Mouse (Mus musculus): ENCODE data around the gene Frem2. TPM values are rescaled to one million over a fixed set of nuclear protein-coding genes. Genes with fewer than 3 reads are reported as not detected.

The Frem2 gene
- polyA plus RNA-seq (2015; fragmentation: Illumina TruSeq; extraction: RNeasy Lipid Tissue Mini Kit (QIAGEN cat#74804); ENCODE audit: insufficient read depth, low read depth, low replicate concordance), result 0.06 TPM

DNA sequence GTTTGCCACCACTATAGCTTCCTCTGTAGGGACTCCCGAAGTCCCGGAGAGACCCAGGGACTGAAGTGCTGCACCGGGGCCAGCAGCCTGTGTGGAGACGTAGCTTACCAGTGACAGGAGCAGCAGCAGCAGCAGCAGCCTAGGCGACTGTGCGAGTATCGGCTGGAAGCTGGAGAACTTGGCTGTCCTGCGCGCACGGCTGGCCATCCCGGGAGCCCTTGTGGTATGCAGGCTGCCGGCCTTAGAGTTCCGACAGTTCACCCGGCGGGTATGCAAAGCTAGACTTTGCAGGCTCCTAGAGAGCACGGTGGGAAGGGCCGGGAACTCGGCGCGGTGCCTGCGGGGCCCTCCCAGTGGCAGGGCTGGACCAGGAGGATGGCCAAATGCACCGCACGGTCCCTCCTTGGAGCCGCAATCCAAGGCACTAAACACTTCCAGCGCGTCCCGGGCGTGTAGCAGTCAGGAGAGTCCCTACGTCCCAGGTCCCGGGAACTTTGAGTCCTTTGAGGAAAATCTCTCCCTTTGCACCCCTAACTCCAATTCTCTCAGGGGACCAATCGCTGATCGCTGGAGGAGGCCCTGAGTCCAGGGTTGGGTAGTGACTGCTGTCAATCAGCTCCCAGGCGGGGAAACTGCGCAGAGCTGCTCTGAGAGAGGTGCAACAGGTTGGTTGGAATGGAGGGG lies at the start of gene Frem2:
Gene Frem2, minus strand, starts transcription at position 478 of the 684 bp plus-strand sequence.

DNA sequence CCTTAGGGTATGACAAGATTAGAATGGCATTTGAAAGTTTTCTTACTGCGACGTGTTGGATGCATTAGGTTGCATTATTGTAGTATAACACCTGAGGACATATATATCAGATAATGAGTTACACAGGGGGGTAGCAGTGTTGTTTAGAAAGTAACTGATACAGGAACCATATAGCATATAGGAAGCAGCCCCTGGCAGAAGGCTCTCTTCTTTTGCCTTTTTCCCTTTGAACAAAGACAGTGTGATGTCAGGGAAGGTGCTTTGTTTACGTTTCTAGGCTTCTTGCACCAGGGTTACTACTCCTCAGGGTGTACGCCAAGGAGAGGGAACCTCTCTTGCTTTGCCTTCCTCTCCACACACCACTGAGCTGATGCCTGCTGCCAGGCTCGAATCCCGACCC lies 168.8 kb downstream of the Frem2 start, which contains the start of gene Stoml3:
Gene Stoml3, plus strand, starts transcription at position 301 of the 400 bp plus-strand sequence.

Other genes with a start within 250 kb of the Frem2 start
- 2.5 TPM for gene Nhlrc3, start 194.0 kb downstream of the Frem2 start, polyA plus RNA-seq (2015; fragmentation: Illumina TruSeq; extraction: RNeasy Lipid Tissue Mini Kit (QIAGEN cat#74804); ENCODE audit: insufficient read depth, low read depth, low replicate concordance)
- gene Proser1, start 193.7 kb downstream of the Frem2 start, polyA plus RNA-seq (2015; fragmentation: Illumina TruSeq; extraction: RNeasy Lipid Tissue Mini Kit (QIAGEN cat#74804); ENCODE audit: insufficient read depth, low read depth, low replicate concordance), result 3.1 TPM
- gene Stoml3, start 168.7 kb downstream of the Frem2 start, polyA plus RNA-seq (2015; fragmentation: Illumina TruSeq; extraction: RNeasy Lipid Tissue Mini Kit (QIAGEN cat#74804); ENCODE audit: insufficient read depth, low read depth, low replicate concordance), result not detected
- gene Gm10985, start 187.7 kb upstream of the Frem2 start, polyA plus RNA-seq (2015; fragmentation: Illumina TruSeq; extraction: RNeasy Lipid Tissue Mini Kit (QIAGEN cat#74804); ENCODE audit: insufficient read depth, low read depth, low replicate concordance), result not detected
- 37.1 TPM for gene Ufm1, start 206.5 kb upstream of the Frem2 start, polyA plus RNA-seq (2015; fragmentation: Illumina TruSeq; extraction: RNeasy Lipid Tissue Mini Kit (QIAGEN cat#74804); ENCODE audit: insufficient read depth, low read depth, low replicate concordance)

Data from pancreas, adult 10 weeks (tissue).